Mouse (Mus musculus): Measurements from ENCODE around the gene Cdkn2a.

Gene Cdkn2a

GRCm38 (mm10) chr4:89294486-89295440 lies at the start of gene Cdkn2a:
Gene Cdkn2a (minus strand): TSS chr4:89294653.
- DNase-seq (ENCODE audit: inconsistent ontology term) = peak; percentile 97

GRCm38 (mm10) chr4:89313461-89313860 lies 19.0 kb upstream of the Cdkn2a start:
- no peak for DNase-seq (ENCODE audit: inconsistent ontology term)

- peak; percentile 98 for DNase-seq (ENCODE audit: inconsistent ontology term)
Observed at GRCm38 (mm10) chr4:89310491-89311254, 16.2 kb upstream of the Cdkn2a start, which contains the start of gene Cdkn2b. Gene Cdkn2b (minus strand): TSS chr4:89311039.

- no peak for DNase-seq (ENCODE audit: inconsistent ontology term)
Observed at GRCm38 (mm10) chr4:89309996-89310395, 15.5 kb upstream of the Cdkn2a start.

GRCm38 (mm10) chr4:89308001-89308400 lies 13.5 kb upstream of the Cdkn2a start:
- DNase-seq (ENCODE audit: inconsistent ontology term) = no peak

- DNase-seq (ENCODE audit: inconsistent ontology term) = no peak
Observed at GRCm38 (mm10) chr4:89306798-89307365, 12.4 kb upstream of the Cdkn2a start.

- DNase-seq (ENCODE audit: inconsistent ontology term) = no peak
Observed at GRCm38 (mm10) chr4:89305691-89306090, 11.2 kb upstream of the Cdkn2a start.

- DNase-seq (ENCODE audit: inconsistent ontology term) = no peak
Observed at GRCm38 (mm10) chr4:89303281-89303995, 9.0 kb upstream of the Cdkn2a start.

- DNase-seq (ENCODE audit: inconsistent ontology term) = no peak
Observed at GRCm38 (mm10) chr4:89302129-89302528, 7.7 kb upstream of the Cdkn2a start.

- DNase-seq (ENCODE audit: inconsistent ontology term) = no peak
Observed at GRCm38 (mm10) chr4:89299721-89300120, 5.3 kb upstream of the Cdkn2a start.

GRCm38 (mm10) chr4:89295441-89296220 lies 1.2 kb upstream of the Cdkn2a start:
- DNase-seq (ENCODE audit: inconsistent ontology term) = no peak

- no peak for DNase-seq (ENCODE audit: inconsistent ontology term)
Observed at GRCm38 (mm10) chr4:89294091-89294485, 365 bp downstream of the Cdkn2a start.

GRCm38 (mm10) chr4:89293516-89293915 lies 937 bp downstream of the Cdkn2a start:
- DNase-seq (ENCODE audit: inconsistent ontology term) = no peak

- DNase-seq (ENCODE audit: inconsistent ontology term) = no peak
Observed at GRCm38 (mm10) chr4:89289028-89289427, 5.4 kb downstream of the Cdkn2a start.

GRCm38 (mm10) chr4:89286566-89286965 lies 7.9 kb downstream of the Cdkn2a start:
- no peak for DNase-seq (ENCODE audit: inconsistent ontology term)

GRCm38 (mm10) chr4:89285688-89286087 lies 8.8 kb downstream of the Cdkn2a start:
- DNase-seq (ENCODE audit: inconsistent ontology term) = no peak

GRCm38 (mm10) chr4:89282661-89283060 lies 11.8 kb downstream of the Cdkn2a start:
- no peak for DNase-seq (ENCODE audit: inconsistent ontology term)

GRCm38 (mm10) chr4:89282036-89282566 lies 12.4 kb downstream of the Cdkn2a start:
- peak; percentile 85 for DNase-seq (ENCODE audit: inconsistent ontology term)

- no peak for DNase-seq (ENCODE audit: inconsistent ontology term)
Observed at GRCm38 (mm10) chr4:89281236-89281635, 13.2 kb downstream of the Cdkn2a start.

GRCm38 (mm10) chr4:89279641-89280040 lies 14.8 kb downstream of the Cdkn2a start:
- DNase-seq (ENCODE audit: inconsistent ontology term) = no peak

Measured in Muller cell, postnatal 12 days (primary cell).